Mouse (Mus musculus) kidney, postnatal 0 days (tissue): Measurements from ENCODE around the gene Aldoc. TPM values are rescaled to one million over a fixed set of nuclear protein-coding genes. Genes with fewer than 3 reads are reported as not detected.
A peak's percentile ranks its signal among the peaks of the same experiment; 100 is the strongest.

Experiments used
- ATAC-seq: fragments of 200-750 bp; cut with Nextera tagmentation; replicated peaks from 2 replicates; pipeline ENCODE4 v1.8.0; 2017; ENCODE audit warnings: low read depth, moderate number of reproducible peaks, moderate TSS enrichment, moderate library complexity; ENCODE audit not compliant: low FRiP score
- DNase-seq: peaks from one replicate; pipeline ENCODE4 v3.0.0-alpha.2; 2016; ENCODE audit warnings: low spot score
- H3K27ac ChIP-seq: fragments of 300-500 bp; sonication (generic); 2 replicates; pipeline ENCODE4 v1.5.1; 2014; ENCODE audit warnings: mild to moderate bottlenecking
- H3K27me3 ChIP-seq: fragments of 300-500 bp; sonication (generic); 2 replicates; pipeline ENCODE4 v1.6.1; 2014; ENCODE audit warnings: low read length, mixed read lengths; ENCODE audit not compliant: insufficient read depth
- H3K36me3 ChIP-seq: fragments of 300-500 bp; sonication (generic); 2 replicates; pipeline ENCODE4 v1.6.1; 2014; ENCODE audit warnings: low read length, mixed read lengths; ENCODE audit not compliant: insufficient read depth
- H3K4me1 ChIP-seq: fragments of 300-500 bp; sonication (generic); replicated peaks from 2 replicates; pipeline ENCODE4 v1.6.1; 2014; ENCODE audit warnings: antibody characterized with exemption, low read length, mixed read lengths; ENCODE audit not compliant: insufficient read depth
- H3K4me2 ChIP-seq: fragments of 300-500 bp; sonication (generic); 2 replicates; pipeline ENCODE4 v1.6.1; 2014; ENCODE audit warnings: mild to moderate bottlenecking, low read length, moderate library complexity, mixed read lengths
- H3K4me3 ChIP-seq: fragments of 300-500 bp; sonication (generic); replicated peaks from 2 replicates; pipeline ENCODE4 v1.5.1; 2014; ENCODE audit warnings: low read depth, low read length
- H3K9ac ChIP-seq: fragments of 300-500 bp; sonication (generic); 2 replicates; pipeline ENCODE4 v1.6.1; 2014; ENCODE audit warnings: low read depth, low read length
- H3K9me3 ChIP-seq: fragments of 300-500 bp; sonication (generic); replicated peaks from 2 replicates; pipeline ENCODE4 v1.6.1; 2016; ENCODE audit warnings: low read length, inconsistent platforms, mixed read lengths
- CTCF ChIP-seq: IDR thresholded peaks from 2 replicates; pipeline ENCODE4 v1.5.1; 2016; ENCODE audit warnings: antibody characterized with exemption, low read depth, mild to moderate bottlenecking, moderate library complexity
- WGBS: fragments of 180-500 bp; shearing (Covaris S2); extraction: QIAGEN DNeasy Blood & Tissue Kit; methylation state at CpG from one replicate; pipeline ENCODE4 v1.1.7; 2014; 5-methylcytosine and 5-hydroxymethylcytosine counted together
- polyA plus RNA-seq: library from polyadenylated mRNA; unstranded; fragments of >200 nt; fragmentation: Nextera tagmentation; extraction: Ambion mirVana; gene quantifications from 2 replicates; pipeline ENCODE4 v1.2.1, GENCODE M21; 2015

Gene Aldoc
- polyA plus RNA-seq, 1 experiment from 2014 or later: 13.0 TPM

DNA sequence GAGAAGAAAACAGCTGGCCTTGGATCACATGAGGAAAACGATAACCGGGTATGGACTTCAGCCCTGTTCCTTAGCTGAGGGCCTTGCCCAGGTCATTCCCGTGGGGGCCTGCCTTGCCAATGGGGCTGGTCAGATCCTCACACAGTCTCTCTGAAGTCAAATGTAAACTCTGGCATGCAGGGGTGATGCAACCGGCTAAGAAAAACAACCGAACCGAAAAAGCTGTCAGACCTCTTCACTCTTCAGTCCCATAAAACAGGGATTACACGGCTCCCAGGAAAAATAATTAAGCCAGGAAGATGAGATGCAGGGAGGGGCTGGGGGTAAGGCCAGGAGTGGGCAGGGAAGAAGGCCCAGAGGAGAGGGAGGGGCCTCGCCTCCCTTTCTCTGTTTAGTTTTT is 41.3 kb downstream of the Aldoc start:
- 0 out of 2 replicates have a peak, but pooled peaks cover 12% of the 10 kb centered on the region for H3K4me1 ChIP-seq
- ATAC-seq: peak; percentile 37; the same call in 1 of the 2 replicates
- TF ChIP-seq CTCF: no peak
- DNase-seq: peak; percentile 77
- H3K36me3 ChIP-seq: no peaks in the 10 kb centered on the region
- 8% methylated on average over 8 of the region's 8 CpGs for WGBS
- H3K4me3 ChIP-seq: no peak overlapping the region
- no peaks in the 10 kb centered on the region for H3K9me3 ChIP-seq
- H3K9ac ChIP-seq: no peak overlapping the region
- peak overlapping the region; percentile 70; the same call in 1 of the 2 replicates for H3K27ac ChIP-seq
- H3K4me2 ChIP-seq: no peak overlapping the region
- H3K27me3 ChIP-seq: no peaks in the 10 kb centered on the region

DNA sequence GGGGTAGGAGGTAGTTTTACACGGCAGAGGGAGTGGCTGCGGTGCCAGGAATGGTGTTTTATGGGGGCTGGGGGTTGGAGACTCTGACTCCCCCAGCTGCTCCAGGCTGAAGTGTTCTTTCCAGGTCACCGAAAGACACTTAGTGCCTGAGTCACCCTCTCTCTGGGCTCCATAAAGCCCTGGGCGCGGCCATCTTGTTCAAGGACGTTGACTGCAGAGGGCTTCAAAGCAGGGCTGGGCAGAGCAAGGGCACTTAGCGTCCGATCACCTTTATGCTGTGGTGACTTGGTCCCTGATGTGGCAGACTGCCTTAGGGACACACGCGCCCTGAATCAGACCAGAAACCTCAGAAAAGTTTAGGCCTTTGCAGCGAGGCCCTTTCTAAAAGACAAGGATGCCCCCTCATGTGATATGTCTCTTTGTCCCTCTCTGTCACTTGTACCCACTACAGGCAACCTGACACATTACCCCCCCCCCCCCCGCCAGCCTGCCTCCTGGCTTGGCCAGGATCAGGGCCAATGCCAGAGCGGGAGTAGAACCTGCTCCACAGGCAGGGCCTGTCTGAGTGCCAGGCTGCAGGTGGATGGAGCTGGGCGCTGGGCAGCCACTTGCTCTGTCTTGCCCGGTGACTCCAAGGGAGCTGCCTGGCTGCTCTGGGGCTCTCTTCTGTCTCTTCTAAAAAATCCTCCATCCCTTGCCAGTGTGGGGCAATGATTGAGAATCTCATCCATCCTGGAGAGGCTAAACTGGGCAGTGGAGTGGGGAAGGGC is 44.9 kb downstream of the Aldoc start:
- Histone ChIP-seq H3K4me1 (0 out of 2 replicates have a peak, but pooled peaks cover 12% of the 10 kb centered on the region), H3K4me3 (no peak overlapping the region), H3K27ac (no peak overlapping the region), H3K9ac (no peak overlapping the region), H3K9me3 (no peaks in the 10 kb centered on the region), H3K36me3 (no peaks in the 10 kb centered on the region), H3K4me2 (no peak overlapping the region), H3K27me3 (no peaks in the 10 kb centered on the region)
- no peak for TF ChIP-seq CTCF
- DNase-seq (no peak), ATAC-seq (no peak)
- 74% methylated on average over 14 of the region's 15 CpGs for WGBS

DNA sequence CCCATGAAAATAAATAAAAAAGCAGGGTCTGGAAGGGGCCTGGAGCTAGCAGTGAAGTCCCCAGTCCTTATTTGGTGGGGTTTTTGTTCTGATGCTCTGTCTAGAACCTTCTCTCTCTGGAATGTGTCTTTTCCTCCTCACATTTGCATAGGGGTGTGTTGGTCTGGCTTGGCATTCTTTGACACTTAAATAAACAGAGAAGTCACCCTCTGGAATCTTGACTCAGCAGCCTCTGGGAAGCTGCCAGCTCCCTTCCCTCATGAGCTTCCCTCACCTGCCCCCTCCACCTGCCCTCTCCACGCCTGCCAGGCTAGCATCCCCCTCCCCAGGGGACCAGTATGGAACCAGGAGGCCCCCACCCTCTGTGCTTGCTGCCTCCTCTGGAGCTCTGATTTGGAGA is 47.6 kb downstream of the Aldoc start:
- Histone ChIP-seq H3K36me3 (no peaks in the 10 kb centered on the region), H3K27me3 (no peaks in the 10 kb centered on the region), H3K4me2 (no peak overlapping the region), H3K27ac (no peak overlapping the region), H3K9me3 (no peaks in the 10 kb centered on the region), H3K4me3 (no peak overlapping the region), H3K4me1 (peaks cover 8% of the 10 kb centered on the region), H3K9ac (no peak overlapping the region)
- ATAC-seq (no peak), DNase-seq (no peak)
- WGBS: 45% methylated on average over 1 of the region's 1 CpGs
- no peak for TF ChIP-seq CTCF

DNA sequence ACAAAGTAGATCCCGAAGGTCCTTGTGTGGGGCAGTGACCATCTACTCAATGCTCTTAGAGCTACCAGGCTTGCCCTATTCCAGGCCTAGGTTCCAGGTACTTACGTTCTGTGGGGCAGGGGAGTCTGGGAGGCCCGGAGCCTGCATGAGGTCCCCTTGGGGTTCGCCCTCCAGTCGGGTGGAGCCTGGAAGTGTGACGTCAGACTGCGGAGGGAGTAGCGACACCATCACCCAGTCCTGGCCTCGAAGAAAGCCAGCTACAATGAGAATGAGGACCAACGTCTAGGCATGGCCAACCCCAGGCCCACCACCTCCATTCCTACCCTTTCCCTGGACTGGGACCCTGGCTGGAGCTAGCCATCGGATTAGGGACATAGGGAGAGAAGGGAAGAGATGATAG is 48.9 kb downstream of the Aldoc start:
- Histone ChIP-seq H3K36me3 (no peaks in the 10 kb centered on the region), H3K4me3 (no peak overlapping the region), H3K4me2 (no peak overlapping the region), H3K9me3 (no peaks in the 10 kb centered on the region), H3K9ac (no peak overlapping the region), H3K27ac (no peak overlapping the region), H3K27me3 (no peaks in the 10 kb centered on the region), H3K4me1 (peaks cover 8% of the 10 kb centered on the region)
- TF ChIP-seq CTCF: no peak
- DNase-seq (no peak), ATAC-seq (no peak)
- 89% methylated on average over 11 of the region's 11 CpGs for WGBS

DNA sequence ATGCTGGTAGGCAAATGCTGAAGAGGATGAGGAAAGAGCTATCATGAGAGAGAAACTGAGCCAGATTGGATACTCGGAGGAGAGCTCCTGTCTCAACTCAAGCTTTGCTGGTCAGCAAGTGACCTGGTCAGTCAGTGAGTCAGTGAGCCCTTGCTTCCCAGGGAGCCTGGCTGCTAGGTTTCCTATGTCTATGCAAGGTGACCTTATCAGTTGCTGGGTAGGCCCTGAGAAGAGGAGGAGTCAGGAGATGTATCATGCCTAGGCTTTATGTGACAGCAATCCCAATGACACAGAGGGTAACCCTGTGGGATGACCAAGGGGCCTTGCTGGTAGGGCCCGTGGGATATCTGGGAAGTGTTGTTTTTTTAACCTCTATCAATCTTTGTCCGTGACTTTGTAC is 49.4 kb downstream of the Aldoc start:
- Histone ChIP-seq H3K27ac (no peak overlapping the region), H3K9ac (no peak overlapping the region), H3K9me3 (no peaks in the 10 kb centered on the region), H3K4me1 (peaks cover 10% of the 10 kb centered on the region), H3K27me3 (no peaks in the 10 kb centered on the region), H3K36me3 (no peaks in the 10 kb centered on the region), H3K4me2 (no peak overlapping the region), H3K4me3 (no peak overlapping the region)
- ATAC-seq: no peak
- no peak for TF ChIP-seq CTCF
- WGBS: 37% methylated on average over 3 of the region's 3 CpGs
- DNase-seq: no peak

DNA sequence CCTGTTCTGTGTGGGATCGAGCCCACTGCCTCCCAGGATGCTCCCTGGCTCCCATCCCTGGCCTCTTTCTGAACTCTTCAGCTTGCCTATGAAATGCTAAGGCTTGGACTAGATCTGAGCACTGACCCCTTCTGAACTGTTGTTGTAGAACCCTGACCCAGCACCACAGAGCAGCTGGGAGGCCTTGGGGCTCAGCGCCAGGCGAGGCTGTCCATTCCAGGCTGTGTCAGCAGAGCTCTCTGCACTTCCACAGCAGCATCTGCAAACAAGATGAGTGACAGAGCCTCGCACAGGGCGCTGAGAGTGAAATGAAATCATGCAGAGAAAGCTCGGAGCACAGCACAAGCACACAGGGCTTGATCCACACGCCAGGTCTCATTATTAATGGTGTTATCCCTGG is 49.8 kb downstream of the Aldoc start:
- WGBS: 51% methylated on average over 7 of the region's 7 CpGs
- TF ChIP-seq CTCF: no peak
- H3K4me1 ChIP-seq: peaks cover 12% of the 10 kb centered on the region
- no peaks in the 10 kb centered on the region for H3K36me3 ChIP-seq
- H3K9me3 ChIP-seq: no peaks in the 10 kb centered on the region
- H3K9ac ChIP-seq: no peak overlapping the region
- no peak overlapping the region for H3K27ac ChIP-seq
- no peak overlapping the region for H3K4me3 ChIP-seq
- H3K27me3 ChIP-seq: no peaks in the 10 kb centered on the region
- H3K4me2 ChIP-seq: no peak overlapping the region
- ATAC-seq: no peak
- no peak for DNase-seq
